Mouse (Mus musculus) brain, adult 2 months (tissue): Measurements from ENCODE around the gene Neurl2.
"Not testable (repeated sequence)": the region's sequence is repeated elsewhere in the genome, so short reads cannot be mapped to it uniquely, and the experiment has no call there.

Source experiments
- DNase-seq: peaks from one replicate; pipeline ENCODE4 v3.0.0; 2011; ENCODE audit warnings: low read depth, low spot score

Gene Neurl2

DNA sequence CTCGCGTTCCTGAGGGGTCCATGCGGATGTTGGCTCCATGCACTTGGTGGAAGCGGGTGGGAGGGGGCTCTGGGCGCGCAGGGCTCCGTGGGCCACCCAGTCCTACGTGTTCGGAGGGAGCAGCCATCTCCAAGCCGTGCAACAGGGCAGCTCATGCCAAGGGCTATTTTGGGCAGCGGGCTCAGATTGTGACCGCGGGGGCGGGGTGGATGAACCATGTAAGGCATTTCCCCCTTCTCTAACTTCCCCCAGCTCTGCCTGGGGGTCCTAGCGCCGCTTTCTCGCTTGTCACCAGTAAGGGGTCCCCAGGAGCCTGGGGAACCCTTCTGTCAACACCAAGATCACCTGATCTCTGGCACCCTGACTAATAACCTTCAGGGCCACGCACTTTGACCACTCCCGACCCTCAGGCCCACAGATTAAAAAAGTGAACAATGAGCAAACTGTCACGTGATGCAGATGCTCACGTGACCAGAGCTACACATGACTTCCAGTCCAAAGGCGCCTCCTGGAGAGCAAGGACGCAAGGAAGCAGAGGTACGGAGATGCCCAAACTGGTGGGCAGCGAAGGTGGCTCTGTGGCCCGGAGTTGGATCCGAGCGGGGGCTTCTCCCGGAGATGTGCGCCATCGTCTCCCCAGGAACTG lies at the start of gene Neurl2:
TSS of gene Neurl2 (minus strand) at position 143 of the 646 bp plus-strand sequence.
- peak; percentile 96 for DNase-seq

DNA sequence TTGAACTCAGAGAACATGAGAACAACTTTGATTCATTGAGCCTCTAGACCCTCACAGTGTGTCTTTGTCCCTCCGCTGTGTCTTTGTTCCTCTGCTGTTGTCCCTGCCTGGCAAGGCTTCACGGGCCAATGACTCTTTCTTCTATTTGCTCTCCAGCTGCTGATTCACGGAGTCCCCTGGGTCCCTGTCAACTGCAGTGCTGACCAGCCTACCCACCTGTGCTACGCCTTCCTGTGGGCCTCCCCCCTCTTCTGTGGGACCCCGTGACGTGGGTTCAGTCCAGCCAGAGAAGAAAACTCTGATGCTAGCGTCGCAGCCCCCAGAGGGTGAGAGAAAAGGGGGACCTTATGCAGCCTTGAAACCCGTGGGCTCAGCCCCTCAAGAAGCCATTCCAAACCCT lies 49.4 kb upstream of the Neurl2 start:
- peak; percentile 58 for DNase-seq

DNA sequence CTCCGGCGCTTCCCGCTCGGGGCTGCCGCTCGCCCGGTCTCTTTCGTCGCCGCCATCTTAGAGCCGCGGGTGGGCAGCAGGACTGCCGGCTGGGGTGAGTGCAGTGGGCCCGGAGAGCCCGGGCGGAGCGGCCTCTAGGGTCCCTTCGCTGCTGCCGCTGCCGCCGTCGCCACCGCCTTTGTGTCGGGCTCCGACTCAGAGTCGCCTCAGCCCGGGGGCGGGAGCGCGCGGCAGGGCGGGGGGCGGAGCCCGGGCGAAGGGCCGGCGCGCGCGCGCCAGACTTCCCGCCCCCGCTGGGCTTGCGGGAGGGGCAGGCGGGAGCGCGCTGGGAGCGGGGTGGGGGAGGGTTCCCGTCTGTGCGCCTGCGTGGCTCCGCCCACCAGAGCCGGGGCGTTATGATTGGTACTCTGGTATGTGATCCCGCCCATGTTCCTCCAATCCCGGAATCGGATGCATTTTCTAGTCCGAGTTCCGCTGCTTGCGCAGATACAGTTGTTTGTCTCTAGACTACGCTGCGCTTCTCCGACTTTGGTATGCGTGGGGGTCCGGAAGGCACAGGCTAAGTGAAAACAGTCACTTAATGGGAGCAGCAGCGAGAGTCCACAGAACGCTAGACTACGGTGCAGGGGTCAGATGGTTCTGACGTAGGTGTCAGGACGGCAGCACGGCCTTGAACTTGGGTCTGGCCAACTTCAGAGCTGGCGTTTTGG lies 46.5 kb upstream of the Neurl2 start:
- peak; percentile 98 for DNase-seq

DNA sequence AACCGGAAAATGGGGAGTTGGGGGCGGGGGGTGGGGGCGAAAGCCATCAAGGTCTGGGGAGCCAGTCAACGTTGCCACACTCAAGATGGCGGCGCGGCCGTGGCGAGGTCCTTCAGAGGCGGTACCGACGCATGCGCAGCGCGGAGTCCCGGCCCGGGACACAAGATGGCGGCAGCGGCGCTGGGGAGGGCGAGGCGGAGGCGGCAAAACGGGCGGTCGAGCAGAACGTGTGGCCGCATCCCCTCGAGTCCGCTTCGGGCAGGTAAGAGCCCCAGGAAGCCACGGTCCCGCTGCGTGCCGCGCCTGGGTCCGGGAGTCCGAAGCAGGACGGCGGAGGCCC lies 45.9 kb upstream of the Neurl2 start, which contains the start of gene Pcif1:
TSS of gene Pcif1 (plus strand) at position 77 of the 340 bp plus-strand sequence.
- DNase-seq = peak; percentile 92

DNA sequence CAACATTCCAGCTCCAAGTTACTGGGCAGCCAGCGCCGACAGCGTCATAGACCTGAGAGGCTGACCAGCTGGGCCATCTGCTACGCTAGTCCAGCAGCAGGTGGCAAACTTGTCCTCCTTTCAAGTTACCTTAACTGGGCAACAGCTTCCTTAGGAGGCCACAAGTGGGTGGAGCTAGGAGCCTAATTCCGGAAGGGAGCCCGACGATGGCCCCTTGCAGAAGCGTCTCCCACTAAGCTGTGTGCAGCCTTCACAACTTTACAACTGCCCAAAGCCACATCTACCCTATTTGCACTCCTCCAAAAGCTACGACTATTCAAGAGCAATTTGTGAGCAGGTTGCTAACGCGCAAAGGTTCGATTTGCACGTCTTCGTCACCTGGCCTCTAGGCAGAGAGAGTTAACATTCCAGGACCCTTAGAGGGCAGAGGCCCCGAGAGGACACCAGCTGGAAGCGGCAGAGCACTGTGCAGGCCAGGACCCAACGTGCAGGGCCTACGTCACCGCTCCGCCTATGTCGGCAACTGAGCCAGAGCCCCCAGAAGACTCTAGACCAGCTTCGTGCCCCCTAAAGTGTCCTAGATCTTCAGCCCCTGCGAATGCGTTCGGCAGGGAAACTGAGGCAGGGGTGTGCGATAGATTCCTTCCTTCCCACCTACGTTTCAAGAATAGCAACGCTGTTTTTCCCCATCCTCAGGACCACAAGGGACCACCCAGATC lies 45.4 kb upstream of the Neurl2 start:
- peak; percentile 88 for DNase-seq

DNA sequence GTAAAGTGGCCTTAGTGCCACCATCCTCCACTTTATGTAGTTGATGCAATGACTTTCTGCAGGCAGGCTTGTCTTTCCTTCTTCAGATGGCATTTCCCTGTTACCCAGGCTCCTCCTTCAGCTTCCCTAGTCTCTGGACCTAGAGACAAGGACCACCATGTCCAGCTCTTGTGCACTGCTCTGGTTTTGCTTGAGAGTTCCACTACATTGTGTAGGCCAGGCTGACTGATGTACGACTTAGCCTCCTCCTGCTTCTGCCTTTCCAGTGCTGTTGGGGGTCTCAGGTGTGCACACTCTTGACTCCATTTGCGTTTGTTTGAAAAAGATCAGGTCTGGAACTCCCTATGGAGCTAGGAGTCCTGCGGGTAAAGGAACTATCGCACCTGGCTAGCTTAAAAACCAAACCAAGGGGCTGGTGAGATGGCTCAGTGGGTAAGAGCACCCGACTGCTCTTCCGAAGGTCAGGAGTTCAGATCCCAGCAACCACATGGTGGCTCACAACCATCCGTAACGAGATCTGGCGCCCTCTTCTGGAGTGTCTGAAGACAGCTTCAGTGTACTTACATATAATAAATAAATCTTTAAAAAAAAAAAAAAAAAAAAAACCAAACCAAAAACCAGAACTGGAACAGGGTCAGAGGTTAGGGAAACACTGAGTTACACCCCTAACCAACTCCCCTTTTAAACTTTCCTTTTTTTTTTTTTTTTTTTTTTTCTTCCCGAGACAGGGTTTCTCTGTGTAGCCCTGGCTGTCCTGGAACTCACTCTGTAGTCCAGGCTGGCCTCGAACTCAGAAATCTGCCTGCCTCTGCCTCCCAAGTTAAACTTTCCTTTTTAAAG lies 44.3 kb upstream of the Neurl2 start:
- DNase-seq = not testable (repeated sequence)

DNA sequence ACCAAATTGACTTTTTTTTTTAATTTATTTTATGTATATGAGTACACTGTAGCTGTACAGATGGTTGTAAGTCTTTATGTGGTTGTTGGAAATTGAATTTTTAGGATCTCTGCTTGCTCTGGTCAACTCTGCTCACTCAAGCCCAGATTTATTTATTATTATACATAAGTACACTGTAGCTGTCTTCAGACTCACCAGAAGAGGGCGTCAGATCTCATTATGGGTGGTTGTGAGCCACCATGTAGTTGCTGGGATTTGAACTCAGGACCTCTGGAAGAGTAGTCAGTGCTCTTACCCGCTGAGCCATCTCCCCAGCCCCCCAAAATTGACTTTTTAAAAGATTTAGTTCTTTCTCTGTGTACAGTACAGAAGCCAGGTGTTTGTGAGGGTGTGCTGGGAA lies 42.4 kb upstream of the Neurl2 start:
- not testable (repeated sequence) for DNase-seq

DNA sequence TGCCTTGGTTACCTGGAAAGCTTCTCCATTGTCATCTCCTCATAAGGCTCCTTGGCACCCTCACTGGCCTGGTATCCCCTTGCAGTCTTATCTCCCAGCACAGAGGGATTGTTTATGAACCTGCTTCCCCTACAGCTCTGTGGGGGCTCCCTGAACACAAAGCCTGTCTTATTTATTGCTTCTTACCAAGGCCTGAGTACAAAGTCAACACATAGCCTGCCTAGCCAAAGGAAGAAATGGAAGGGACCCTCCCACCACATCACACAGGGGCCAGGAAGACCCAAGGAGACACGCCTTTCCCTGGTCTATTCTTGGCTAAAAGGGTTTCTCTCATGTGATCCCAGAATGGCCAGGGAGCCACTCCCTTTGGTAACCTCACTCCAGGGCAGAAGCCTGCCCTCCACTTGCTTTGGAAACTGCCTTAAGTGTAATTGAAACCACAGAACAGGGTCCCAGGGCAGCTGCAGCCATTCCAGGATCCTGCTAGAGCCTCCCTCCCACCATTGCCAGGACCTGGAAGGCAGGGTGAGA lies 41.0 kb upstream of the Neurl2 start:
- DNase-seq = no peak

DNA sequence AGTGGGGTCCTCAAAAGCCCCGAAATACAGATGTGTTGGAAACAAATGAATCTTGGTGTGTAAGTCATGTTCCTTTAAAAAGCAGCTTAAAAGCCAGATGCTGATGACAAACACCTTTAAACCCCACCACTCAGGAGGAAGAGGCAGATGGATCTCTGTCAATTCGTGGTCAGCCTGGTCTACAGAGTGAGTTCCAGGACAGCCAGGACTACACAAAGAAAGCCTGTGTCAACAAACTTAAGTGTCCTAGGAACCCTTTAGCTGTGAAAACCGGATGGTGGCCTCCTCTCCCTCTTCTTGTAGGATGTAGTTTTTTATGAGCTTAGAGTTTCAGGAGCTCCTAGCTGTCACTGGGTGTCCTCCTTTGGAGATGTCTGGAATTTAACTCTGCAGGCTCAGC lies 40.4 kb upstream of the Neurl2 start:
- no peak for DNase-seq

DNA sequence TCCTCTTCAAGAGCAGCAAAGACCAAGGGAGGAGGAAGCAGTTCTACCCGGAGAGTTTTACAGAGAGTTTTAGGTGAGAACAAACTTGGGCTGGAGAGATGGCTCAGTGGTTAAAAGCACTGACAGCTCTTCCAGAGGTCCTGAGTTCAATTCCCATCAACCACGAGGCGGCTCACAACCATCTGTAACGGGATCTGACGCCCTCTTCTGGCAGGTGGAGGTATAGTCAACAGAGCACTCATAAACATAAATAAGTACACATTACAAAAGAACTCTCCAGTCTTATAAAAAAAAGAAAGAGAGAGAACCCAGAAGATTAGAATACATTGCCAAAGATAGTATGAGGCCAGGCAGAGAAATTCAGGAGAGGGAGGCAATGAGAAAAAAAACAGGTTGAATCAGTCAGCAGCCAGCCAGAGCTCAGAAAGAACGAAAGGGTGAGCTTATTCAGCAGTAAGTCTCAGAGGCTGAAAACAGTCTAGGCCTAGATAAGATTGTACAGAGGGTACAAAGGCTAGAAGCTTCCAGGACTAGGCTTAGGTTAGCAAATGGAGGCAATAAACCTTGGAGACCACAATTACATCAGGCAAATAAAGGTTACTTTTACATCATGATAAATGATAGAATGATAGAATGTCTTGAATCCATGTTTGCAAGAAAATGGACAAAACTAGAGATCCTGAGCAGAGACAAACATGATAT lies 38.5 kb upstream of the Neurl2 start:
- no peak for DNase-seq

DNA sequence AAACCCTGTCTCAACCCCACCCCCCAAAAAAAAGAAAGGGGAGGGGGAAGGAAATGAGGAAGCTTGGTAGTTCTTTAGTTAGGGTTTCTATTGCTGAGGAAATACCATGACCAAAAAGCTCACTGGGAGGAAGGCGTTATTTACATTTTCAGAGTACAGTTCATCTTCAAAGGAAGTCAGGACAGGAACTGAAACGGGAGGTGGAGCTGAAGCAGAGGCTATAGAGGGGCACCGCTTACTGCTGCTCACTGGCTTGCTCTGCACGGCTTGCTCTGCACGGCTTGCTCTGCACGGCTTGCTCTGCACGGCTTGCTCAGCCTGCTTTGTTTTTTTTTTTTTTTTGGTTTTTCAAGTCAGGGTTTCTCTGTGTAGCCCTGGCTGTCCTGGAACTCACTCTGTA lies 35.2 kb upstream of the Neurl2 start:
- no peak for DNase-seq

DNA sequence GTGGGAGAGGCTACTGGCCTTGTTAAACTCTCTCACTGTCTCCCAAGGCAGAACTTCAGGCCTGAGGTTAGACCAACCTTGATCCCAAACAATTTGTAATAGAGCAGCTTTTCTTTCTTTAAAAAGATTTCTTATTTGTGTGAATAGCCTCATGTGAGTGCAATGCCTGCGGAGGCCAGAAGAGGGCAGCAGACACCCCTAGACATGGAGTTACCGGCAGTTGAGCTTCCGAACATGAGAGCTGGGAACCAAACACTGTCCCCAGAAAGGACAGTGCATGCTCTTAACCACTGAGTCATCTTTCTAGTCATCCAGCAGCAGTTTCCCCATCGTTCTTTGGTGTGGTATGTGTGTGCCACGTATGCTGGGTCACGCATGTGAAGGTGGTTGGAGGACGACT lies 34.3 kb upstream of the Neurl2 start:
- no peak for DNase-seq

DNA sequence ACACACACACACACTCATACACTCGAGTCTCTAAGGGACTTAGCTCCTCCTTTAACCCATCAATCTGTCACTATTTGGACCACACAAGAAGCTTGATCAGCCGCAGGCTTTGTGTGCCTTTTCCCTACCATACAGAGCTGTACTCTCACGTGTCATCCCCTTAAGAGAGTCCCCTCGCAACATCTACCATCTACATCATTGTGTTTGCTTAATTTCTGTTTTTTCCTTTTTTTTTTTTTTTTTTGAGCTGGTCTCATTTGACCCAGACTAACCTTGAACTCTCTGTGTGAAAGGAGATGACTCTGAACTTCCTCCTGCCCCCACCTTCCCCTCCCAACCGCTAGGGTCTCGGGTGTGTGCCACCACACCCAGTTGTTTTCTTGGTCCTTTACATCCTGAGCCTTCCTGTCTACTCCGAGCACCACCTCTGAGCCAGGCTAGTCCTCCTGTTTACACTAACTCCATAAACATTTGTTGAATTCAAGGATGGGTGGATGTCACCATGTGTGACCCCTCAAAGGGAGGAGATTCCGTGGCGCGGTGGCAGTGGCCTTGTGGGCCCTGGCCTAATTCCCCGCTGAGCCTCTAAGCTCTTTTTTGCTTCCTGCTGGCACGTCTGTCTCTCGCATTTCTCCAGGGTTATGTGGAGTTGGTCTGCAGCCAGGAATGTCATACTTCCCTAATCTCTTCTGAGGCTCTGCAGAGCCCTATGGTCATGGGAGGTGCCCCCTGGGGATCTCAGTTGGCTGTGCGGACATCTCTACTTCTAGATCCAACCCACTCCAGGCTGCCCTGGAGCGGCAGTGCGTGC lies 33.7 kb upstream of the Neurl2 start:
- peak; percentile 29 for DNase-seq

DNA sequence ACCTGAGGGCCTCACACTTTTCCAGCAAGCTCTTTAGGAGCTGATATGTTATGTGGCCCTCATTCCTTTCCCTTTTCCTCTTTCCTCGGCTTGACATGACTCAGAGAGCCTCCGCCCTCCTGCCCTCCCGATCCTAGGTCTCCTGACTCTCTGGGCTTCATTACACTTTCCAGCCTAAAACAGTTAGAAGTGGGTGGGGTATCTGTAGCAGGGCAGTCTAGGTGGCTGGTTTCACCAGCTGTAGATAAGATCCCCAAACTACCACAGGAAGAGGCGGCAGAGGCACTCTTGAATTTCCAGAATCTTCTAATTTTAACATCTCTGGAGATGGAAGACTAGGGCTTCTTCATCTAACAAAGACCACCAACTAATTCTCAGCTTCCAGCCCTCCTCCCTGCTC lies 31.3 kb upstream of the Neurl2 start:
- no peak for DNase-seq

DNA sequence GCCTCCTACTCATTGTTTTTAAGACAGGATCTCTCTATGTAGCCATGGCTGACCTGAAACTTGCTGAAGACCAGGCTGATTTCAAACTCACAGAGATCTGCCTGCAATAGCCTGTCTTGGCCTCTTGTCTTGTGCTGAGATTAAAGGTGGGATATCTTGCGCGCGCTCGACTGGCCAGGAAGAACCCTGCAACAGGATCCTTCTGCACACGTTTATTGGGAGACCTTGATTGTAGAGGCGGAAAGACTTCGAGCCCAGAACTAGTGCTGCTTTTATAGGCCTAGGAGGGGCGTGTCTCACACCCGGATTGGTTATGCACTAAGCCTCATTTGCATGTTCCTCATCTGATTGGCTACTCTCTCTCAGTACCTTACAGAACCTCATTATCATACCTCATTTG lies 30.2 kb upstream of the Neurl2 start:
- DNase-seq = not testable (repeated sequence)

DNA sequence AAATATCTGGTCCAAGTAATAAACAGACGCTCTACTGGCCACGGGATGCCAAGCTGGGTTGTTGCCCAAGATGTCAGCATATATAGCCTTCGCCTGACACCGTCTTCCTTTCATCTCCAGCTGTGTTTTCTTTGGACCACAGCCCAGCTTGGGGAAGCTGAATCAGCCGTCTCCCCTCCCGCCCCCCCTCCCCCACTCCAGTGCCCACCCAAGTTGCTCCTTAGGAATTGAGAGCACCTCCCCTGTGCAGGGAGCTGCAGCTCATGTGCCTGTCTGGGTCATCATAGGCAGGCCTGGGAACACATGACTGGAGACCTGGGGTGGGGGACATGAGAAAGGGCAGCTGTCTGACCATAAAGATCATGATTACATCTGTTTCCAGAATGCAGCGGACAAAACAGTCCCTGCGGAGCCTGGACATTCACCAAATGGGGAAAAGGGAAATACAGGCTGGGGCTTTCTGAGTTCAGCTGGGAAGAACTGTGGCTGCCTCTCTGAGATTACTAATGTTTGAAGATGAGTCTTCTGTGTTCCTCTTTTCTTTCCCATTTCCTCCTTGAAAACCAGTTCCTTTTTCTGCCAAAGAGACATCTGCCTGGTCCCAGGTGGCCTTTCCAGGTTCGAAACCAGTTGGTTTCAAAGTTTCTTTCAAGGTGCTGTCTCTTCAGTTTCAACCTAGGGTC lies 29.1 kb upstream of the Neurl2 start:
- peak; percentile 27 for DNase-seq

DNA sequence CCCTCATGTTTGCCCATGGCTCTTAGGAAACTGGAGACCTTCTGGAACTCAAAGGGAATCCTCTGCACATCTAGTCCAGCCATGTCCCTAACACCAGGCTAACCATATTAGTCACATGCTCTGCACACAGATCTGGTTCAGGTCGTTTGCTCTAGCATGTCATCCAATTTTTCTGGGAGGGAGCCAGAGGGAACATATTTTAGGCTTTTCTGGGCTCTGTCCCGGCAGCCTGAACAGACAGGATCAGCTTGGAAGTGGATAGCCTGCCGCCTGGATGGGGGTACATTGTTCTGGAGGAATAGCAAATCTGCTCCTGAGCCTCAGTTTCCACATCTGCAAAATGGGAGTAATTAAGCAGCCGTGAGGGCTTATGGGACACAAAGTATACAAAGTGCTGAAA lies 27.8 kb upstream of the Neurl2 start:
- DNase-seq = no peak

DNA sequence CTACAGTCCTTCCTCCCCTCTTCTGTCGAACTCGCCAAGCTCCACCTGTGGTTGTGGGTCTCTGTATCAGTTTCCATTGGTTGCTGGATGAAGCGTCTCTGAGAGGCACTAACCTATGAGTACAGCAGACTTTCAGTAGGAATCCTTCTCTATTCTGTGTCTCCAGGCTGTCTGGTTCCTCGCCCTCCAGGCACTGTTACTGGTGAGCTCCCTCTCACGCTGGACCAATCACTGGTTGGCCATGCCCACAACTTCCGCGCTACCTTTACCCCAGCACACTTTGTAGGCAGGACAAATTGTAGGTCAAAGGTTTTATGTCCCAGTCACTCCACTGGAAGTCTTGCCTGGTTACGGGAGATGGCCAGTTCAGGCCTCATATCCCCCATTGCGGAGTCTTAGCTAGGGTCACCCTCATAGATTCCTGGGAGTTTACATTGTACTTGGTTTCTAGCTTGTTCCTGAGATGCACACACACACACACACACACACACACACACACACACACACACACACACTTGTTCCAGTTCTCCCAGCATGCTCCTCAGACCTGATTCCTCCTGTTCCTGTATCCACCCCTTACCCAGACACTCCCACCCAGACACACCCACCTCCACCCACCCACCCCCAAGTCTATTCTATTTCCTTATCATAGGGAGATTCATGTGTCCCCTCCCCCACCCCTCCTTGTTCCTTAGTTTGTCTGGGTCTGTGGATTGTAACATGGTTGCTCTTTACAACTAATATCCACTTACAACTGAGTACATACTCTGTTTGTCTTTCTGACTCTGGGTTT lies 26.6 kb upstream of the Neurl2 start:
- DNase-seq = no peak

DNA sequence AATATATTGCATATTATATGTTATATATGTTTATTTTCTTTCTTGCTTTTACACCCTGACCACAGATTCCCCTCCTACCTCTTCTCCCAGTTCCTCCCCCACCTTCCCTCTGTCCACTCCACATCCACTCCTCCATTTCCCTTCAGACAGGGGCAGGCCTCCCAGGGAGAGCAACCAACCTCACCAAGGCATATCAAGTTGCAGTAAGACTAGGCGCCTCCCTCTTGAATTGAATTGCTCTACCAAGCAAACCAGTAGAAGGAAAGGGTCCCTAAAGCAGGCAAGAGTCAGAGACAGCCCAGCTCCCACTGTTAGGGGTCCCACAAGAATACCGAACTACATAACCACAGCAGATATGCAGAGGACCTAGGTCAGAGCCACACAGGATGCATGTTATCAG lies 25.9 kb upstream of the Neurl2 start:
- DNase-seq = no peak
